Mouse (Mus musculus): Measurements from ENCODE around the gene Kazald1. TPM values are rescaled to one million over a fixed set of nuclear protein-coding genes. Genes with fewer than 3 reads are reported as not detected.
"Not testable (repeated sequence)": the region's sequence is repeated elsewhere in the genome, so short reads cannot be mapped to it uniquely, and the experiment has no call there.

Kazald1 gene
- polyA plus RNA-seq, 1 experiment from 2014 or later: 2.2 TPM

- Histone ChIP-seq H3K9ac (ENCODE audit: low read length) (no peak overlapping the region), H3K4me3 (ENCODE audit: low read depth, low read length) (no peak overlapping the region), H3K36me3 (ENCODE audit: control insufficient read depth, insufficient read depth, low read length) (peaks cover 7% of the 10 kb centered on the region), H3K4me2 (ENCODE audit: low read depth, severe bottlenecking) (peak overlapping the region; percentile 34), H3K4me1 (ENCODE audit: control insufficient read depth, insufficient read depth, low read length) (0 out of 2 replicates have a peak, but pooled peaks cover 3% of the 10 kb centered on the region), H3K27ac (replicated peaks; ENCODE audit: low read depth, low read length) (no peak overlapping the region), H3K9me3 (ENCODE audit: control insufficient read depth, low read length) (no peaks in the 10 kb centered on the region), H3K27me3 (ENCODE audit: control insufficient read depth, insufficient read depth, low read length) (no peaks in the 10 kb centered on the region)
- 44% methylated on average over 20 of the region's 20 CpGs for WGBS
- ATAC-seq (ENCODE audit: insufficient number of reproducible peaks, low FRiP score, low TSS enrichment, low read depth) (no peak), DNase-seq (ENCODE audit: low spot score) (peak; percentile 79)
These were observed 44.0 kb upstream of the Kazald1 start for GRCm38 (mm10) chr19:45030746-45031693.

- Histone ChIP-seq H3K4me3 (ENCODE audit: low read depth, low read length) (no peak overlapping the region), H3K27me3 (ENCODE audit: control insufficient read depth, insufficient read depth, low read length) (no peaks in the 10 kb centered on the region), H3K36me3 (ENCODE audit: control insufficient read depth, insufficient read depth, low read length) (no peaks in the 10 kb centered on the region), H3K9me3 (ENCODE audit: control insufficient read depth, low read length) (no peaks in the 10 kb centered on the region), H3K9ac (ENCODE audit: low read length) (no peak overlapping the region), H3K27ac (replicated peaks; ENCODE audit: low read depth, low read length) (no peak overlapping the region), H3K4me2 (ENCODE audit: low read depth, severe bottlenecking) (no peak overlapping the region), H3K4me1 (ENCODE audit: control insufficient read depth, insufficient read depth, low read length) (0 out of 2 replicates have a peak, but pooled peaks cover 3% of the 10 kb centered on the region)
- 20% methylated on average over 4 of the region's 4 CpGs for WGBS
- ATAC-seq (ENCODE audit: insufficient number of reproducible peaks, low FRiP score, low TSS enrichment, low read depth) (no peak), DNase-seq (ENCODE audit: low spot score) (peak; percentile 88)
These were observed 43.3 kb upstream of the Kazald1 start for GRCm38 (mm10) chr19:45031780-45032179.

GRCm38 (mm10) chr19:45032570-45033332 lies 42.3 kb upstream of the Kazald1 start:
- H3K36me3 ChIP-seq (ENCODE audit: control insufficient read depth, insufficient read depth, low read length): no peaks in the 10 kb centered on the region
- H3K27ac ChIP-seq (replicated peaks; ENCODE audit: low read depth, low read length): no peak overlapping the region
- DNase-seq (ENCODE audit: low spot score) (no peak), ATAC-seq (ENCODE audit: insufficient number of reproducible peaks, low FRiP score, low TSS enrichment, low read depth) (no peak)
- no peaks in the 10 kb centered on the region for H3K27me3 ChIP-seq (ENCODE audit: control insufficient read depth, insufficient read depth, low read length)
- 0 out of 2 replicates have a peak, but pooled peaks cover 3% of the 10 kb centered on the region for H3K4me1 ChIP-seq (ENCODE audit: control insufficient read depth, insufficient read depth, low read length)
- no peak overlapping the region for H3K9ac ChIP-seq (ENCODE audit: low read length)
- H3K4me2 ChIP-seq (ENCODE audit: low read depth, severe bottlenecking): no peak overlapping the region
- 51% methylated on average over 17 of the region's 17 CpGs for WGBS
- H3K9me3 ChIP-seq (ENCODE audit: control insufficient read depth, low read length): no peaks in the 10 kb centered on the region
- no peak overlapping the region for H3K4me3 ChIP-seq (ENCODE audit: low read depth, low read length)

GRCm38 (mm10) chr19:45036867-45037266 lies 38.2 kb upstream of the Kazald1 start:
- no peaks in the 10 kb centered on the region for H3K9me3 ChIP-seq (ENCODE audit: control insufficient read depth, low read length)
- no peaks in the 10 kb centered on the region for H3K36me3 ChIP-seq (ENCODE audit: control insufficient read depth, insufficient read depth, low read length)
- H3K27ac ChIP-seq (replicated peaks; ENCODE audit: low read depth, low read length): no peak overlapping the region
- no peaks in the 10 kb centered on the region for H3K4me1 ChIP-seq (ENCODE audit: control insufficient read depth, insufficient read depth, low read length)
- no peak overlapping the region for H3K4me2 ChIP-seq (ENCODE audit: low read depth, severe bottlenecking)
- ATAC-seq (ENCODE audit: insufficient number of reproducible peaks, low FRiP score, low TSS enrichment, low read depth) (no peak), DNase-seq (ENCODE audit: low spot score) (no peak)
- 32% methylated on average over 16 of the region's 16 CpGs for WGBS
- no peak overlapping the region for H3K9ac ChIP-seq (ENCODE audit: low read length)
- H3K4me3 ChIP-seq (ENCODE audit: low read depth, low read length): no peak overlapping the region
- peaks cover 11% of the 10 kb centered on the region for H3K27me3 ChIP-seq (ENCODE audit: control insufficient read depth, insufficient read depth, low read length)

- H3K4me1 ChIP-seq (ENCODE audit: control insufficient read depth, insufficient read depth, low read length); H3K4me3 ChIP-seq (ENCODE audit: low read depth, low read length); DNase-seq (ENCODE audit: low spot score); H3K27ac ChIP-seq (replicated peaks; ENCODE audit: low read depth, low read length); H3K36me3 ChIP-seq (ENCODE audit: control insufficient read depth, insufficient read depth, low read length); H3K9ac ChIP-seq (ENCODE audit: low read length); ATAC-seq (ENCODE audit: insufficient number of reproducible peaks, low FRiP score, low TSS enrichment, low read depth); H3K4me2 ChIP-seq (ENCODE audit: low read depth, severe bottlenecking); H3K9me3 ChIP-seq (ENCODE audit: control insufficient read depth, low read length): not testable (repeated sequence)
- WGBS: 89% methylated on average over 7 of the region's 7 CpGs
- peaks cover 11% of the 10 kb centered on the region for H3K27me3 ChIP-seq (ENCODE audit: control insufficient read depth, insufficient read depth, low read length)
These were observed 36.8 kb upstream of the Kazald1 start for GRCm38 (mm10) chr19:45038198-45038597.

GRCm38 (mm10) chr19:45040214-45040613 lies 34.8 kb upstream of the Kazald1 start:
- no peak for ATAC-seq (ENCODE audit: insufficient number of reproducible peaks, low FRiP score, low TSS enrichment, low read depth)
- no peak overlapping the region for H3K4me2 ChIP-seq (ENCODE audit: low read depth, severe bottlenecking)
- no peak for DNase-seq (ENCODE audit: low spot score)
- no peak overlapping the region for H3K9ac ChIP-seq (ENCODE audit: low read length)
- H3K36me3 ChIP-seq (ENCODE audit: control insufficient read depth, insufficient read depth, low read length): no peaks in the 10 kb centered on the region
- H3K27me3 ChIP-seq (ENCODE audit: control insufficient read depth, insufficient read depth, low read length): peaks cover 20% of the 10 kb centered on the region
- H3K4me1 ChIP-seq (ENCODE audit: control insufficient read depth, insufficient read depth, low read length): no peaks in the 10 kb centered on the region
- H3K27ac ChIP-seq (replicated peaks; ENCODE audit: low read depth, low read length): no peak overlapping the region
- H3K4me3 ChIP-seq (ENCODE audit: low read depth, low read length): no peak overlapping the region
- 49% methylated on average over 13 of the region's 13 CpGs for WGBS
- H3K9me3 ChIP-seq (ENCODE audit: control insufficient read depth, low read length): no peaks in the 10 kb centered on the region

- ATAC-seq (ENCODE audit: insufficient number of reproducible peaks, low FRiP score, low TSS enrichment, low read depth) (no peak), DNase-seq (ENCODE audit: low spot score) (no peak)
- H3K36me3 ChIP-seq (ENCODE audit: control insufficient read depth, insufficient read depth, low read length): no peaks in the 10 kb centered on the region
- H3K9me3 ChIP-seq (ENCODE audit: control insufficient read depth, low read length): no peaks in the 10 kb centered on the region
- no peak overlapping the region for H3K4me3 ChIP-seq (ENCODE audit: low read depth, low read length)
- H3K9ac ChIP-seq (ENCODE audit: low read length): no peak overlapping the region
- peaks cover 37% of the 10 kb centered on the region for H3K27me3 ChIP-seq (ENCODE audit: control insufficient read depth, insufficient read depth, low read length)
- no peak overlapping the region for H3K27ac ChIP-seq (replicated peaks; ENCODE audit: low read depth, low read length)
- H3K4me2 ChIP-seq (ENCODE audit: low read depth, severe bottlenecking): no peak overlapping the region
- peaks cover 21% of the 10 kb centered on the region for H3K4me1 ChIP-seq (ENCODE audit: control insufficient read depth, insufficient read depth, low read length)
- WGBS: 64% methylated on average over 11 of the region's 11 CpGs
These were observed 30.6 kb upstream of the Kazald1 start for GRCm38 (mm10) chr19:45044389-45044927.

- Histone ChIP-seq H3K36me3 (ENCODE audit: control insufficient read depth, insufficient read depth, low read length) (no peaks in the 10 kb centered on the region), H3K9me3 (ENCODE audit: control insufficient read depth, low read length) (no peaks in the 10 kb centered on the region), H3K27me3 (ENCODE audit: control insufficient read depth, insufficient read depth, low read length) (peaks cover 31% of the 10 kb centered on the region), H3K4me1 (ENCODE audit: control insufficient read depth, insufficient read depth, low read length) (peaks cover 21% of the 10 kb centered on the region), H3K9ac (ENCODE audit: low read length) (no peak overlapping the region), H3K4me3 (ENCODE audit: low read depth, low read length) (no peak overlapping the region), H3K27ac (replicated peaks; ENCODE audit: low read depth, low read length) (no peak overlapping the region), H3K4me2 (ENCODE audit: low read depth, severe bottlenecking) (no peak overlapping the region)
- 42% methylated on average over 15 of the region's 15 CpGs for WGBS
- no peak for ATAC-seq (ENCODE audit: insufficient number of reproducible peaks, low FRiP score, low TSS enrichment, low read depth)
- DNase-seq (ENCODE audit: low spot score): no peak
These were observed 29.8 kb upstream of the Kazald1 start for GRCm38 (mm10) chr19:45045236-45045635.

All from limb, embryonic 11.5 days (tissue).